ENCODE assay signal across 8 mouse cellular contexts in genomic region chr10:80147146-80147718, GRCm38 (mm10). TPM values are rescaled to one million over a fixed set of nuclear protein-coding genes. Genes with fewer than 3 reads are reported as not detected.
DNase-seq lines count a peak whose midpoint lies in the region; ATAC-seq and TF ChIP-seq lines count a peak whose summit lies in the region.

No protein-coding gene starts in this region.

- no peaks in the 10 kb centered on the region for H3K27me3 ChIP-seq in lung, embryonic 16.5 days (ENCODE audit: control insufficient read depth, insufficient read depth, low read depth, low read length)
- no peaks in the 10 kb centered on the region for H3K27me3 ChIP-seq in embryonic facial prominence, embryonic 15.5 days
- H3K27me3 ChIP-seq in hindbrain, postnatal 0 days (ENCODE audit: insufficient read depth, low read length): no peaks in the 10 kb centered on the region
- no peaks in the 10 kb centered on the region for H3K27me3 ChIP-seq in midbrain, embryonic 11.5 days (ENCODE audit: control insufficient read depth, insufficient read depth, low read length)

- H3K9ac ChIP-seq in lung, embryonic 16.5 days (ENCODE audit: low read length): peak overlapping the region; percentile 92
- no peak overlapping the region for H3K9ac ChIP-seq in embryonic facial prominence, embryonic 15.5 days
- no peak overlapping the region for H3K9ac ChIP-seq in hindbrain, postnatal 0 days (replicated peaks; ENCODE audit: low read length)
- no peak overlapping the region; the same call in 1 of the 2 replicates for H3K9ac ChIP-seq in midbrain, embryonic 11.5 days (ENCODE audit: low read length)

- no peak for TF ChIP-seq CTCF in hindbrain, postnatal 0 days (IDR thresholded peaks at IDR 0.05; ENCODE audit: low read depth)

- no peak for ATAC-seq in lung, embryonic 16.5 days (ENCODE audit: low read depth)
- no peak for ATAC-seq in embryonic facial prominence, embryonic 15.5 days (ENCODE audit: insufficient number of reproducible peaks, low FRiP score, low TSS enrichment, low read depth)
- no peak for ATAC-seq in hindbrain, postnatal 0 days
- no peak for ATAC-seq in midbrain, embryonic 11.5 days (ENCODE audit: low FRiP score)
- ATAC-seq in megakaryocyte-erythroid progenitor cell, adult 5-6 weeks (replicated peaks; ENCODE audit: low FRiP score, low TSS enrichment, poor library complexity, severe bottlenecking): no peak

- peak overlapping the region; percentile 61 for H3K4me2 ChIP-seq in lung, embryonic 16.5 days (ENCODE audit: low read depth, low read length)
- H3K4me2 ChIP-seq in embryonic facial prominence, embryonic 15.5 days (replicated peaks): peak overlapping the region; percentile 83
- peak overlapping the region; percentile 80; the same call in 1 of the 2 replicates for H3K4me2 ChIP-seq in hindbrain, postnatal 0 days (ENCODE audit: low read depth, low read length)
- H3K4me2 ChIP-seq in midbrain, embryonic 11.5 days: peak overlapping the region; percentile 74; the same call in 1 of the 2 replicates

- no peak for DNase-seq in lung, postnatal 25 days (ENCODE audit: low spot score)
- DNase-seq in hindbrain, postnatal 0 days (ENCODE audit: low spot score): no peak
- DNase-seq in midbrain, embryonic 11.5 days (ENCODE audit: low spot score, missing footprints): no peak
- no peak for DNase-seq in right cerebral cortex, postnatal 4 days
- DNase-seq in layer of hippocampus, postnatal 14 days (ENCODE audit: low spot score in 2 of 2): no peak

- H3K9me3 ChIP-seq in lung, embryonic 16.5 days (ENCODE audit: control insufficient read depth, low read length): no peaks in the 10 kb centered on the region
- no peaks in the 10 kb centered on the region for H3K9me3 ChIP-seq in embryonic facial prominence, embryonic 15.5 days (replicated peaks)
- no peaks in the 10 kb centered on the region for H3K9me3 ChIP-seq in hindbrain, postnatal 0 days (ENCODE audit: low read length)
- H3K9me3 ChIP-seq in midbrain, embryonic 11.5 days (ENCODE audit: control insufficient read depth, low read length): no peaks in the 10 kb centered on the region

- H3K4me3 ChIP-seq in lung, embryonic 16.5 days (ENCODE audit: low read length): peak overlapping the region; percentile 88
- peak overlapping the region; percentile 90 for H3K4me3 ChIP-seq in embryonic facial prominence, embryonic 15.5 days (replicated peaks)
- no peak overlapping the region for H3K4me3 ChIP-seq in hindbrain, postnatal 0 days (ENCODE audit: low read length)
- peak overlapping the region; percentile 99; the same call in 1 of the 2 replicates for H3K4me3 ChIP-seq in midbrain, embryonic 11.5 days (ENCODE audit: low read depth, low read length)

- WGBS in lung, embryonic 16.5 days: 65% methylated on average over 5 of the region's 5 CpGs
- 70% methylated on average over 5 of the region's 5 CpGs for WGBS in embryonic facial prominence, embryonic 15.5 days
- 71% methylated on average over 5 of the region's 5 CpGs for WGBS in hindbrain, postnatal 0 days
- WGBS in midbrain, embryonic 11.5 days: 69% methylated on average over 5 of the region's 5 CpGs

- peaks cover 22% of the 10 kb centered on the region for H3K36me3 ChIP-seq in lung, embryonic 16.5 days (ENCODE audit: control insufficient read depth, insufficient read depth, low read length)
- peaks cover 23% of the 10 kb centered on the region for H3K36me3 ChIP-seq in embryonic facial prominence, embryonic 15.5 days
- peaks cover 9% of the 10 kb centered on the region for H3K36me3 ChIP-seq in hindbrain, postnatal 0 days (ENCODE audit: insufficient read depth, low read length)
- H3K36me3 ChIP-seq in midbrain, embryonic 11.5 days (ENCODE audit: control insufficient read depth, insufficient read depth, low read length): peaks cover 9% of the 10 kb centered on the region

- peak overlapping the region; percentile 100 for H3K27ac ChIP-seq in lung, embryonic 16.5 days (ENCODE audit: low read length)
- peak overlapping the region; percentile 100 for H3K27ac ChIP-seq in embryonic facial prominence, embryonic 15.5 days (replicated peaks)
- H3K27ac ChIP-seq in hindbrain, postnatal 0 days: peak overlapping the region; percentile 96
- peak overlapping the region; percentile 97; the same call in 1 of the 2 replicates for H3K27ac ChIP-seq in midbrain, embryonic 11.5 days (ENCODE audit: low read depth, low read length)

- peaks cover 36% of the 10 kb centered on the region for H3K4me1 ChIP-seq in lung, embryonic 16.5 days (replicated peaks; ENCODE audit: control insufficient read depth, insufficient read depth, low read length)
- H3K4me1 ChIP-seq in embryonic facial prominence, embryonic 15.5 days: peaks cover 63% of the 10 kb centered on the region
- peaks cover 12% of the 10 kb centered on the region; the same call in 1 of the 2 replicates for H3K4me1 ChIP-seq in hindbrain, postnatal 0 days (ENCODE audit: insufficient read depth, low read length)
- H3K4me1 ChIP-seq in midbrain, embryonic 11.5 days (ENCODE audit: control insufficient read depth, insufficient read depth, low read length): peaks cover 21% of the 10 kb centered on the region

RNA-seq across cellular contexts. Expression of gene Midn, which starts 0.8 kb away (rescaled TPM):
- polyA plus RNA-seq in lung, embryonic 16.5 days (2015; fragmentation: Nextera tagmentation; extraction: Ambion mirVana): 11.8 and 12.9 TPM in 2 replicates
- polyA plus RNA-seq in embryonic facial prominence, embryonic 15.5 days (2015; fragmentation: Nextera tagmentation; extraction: Ambion mirVana): 18.3 and 20.4 TPM in 2 replicates
- total RNA-seq in hindbrain, postnatal 0 days (2014; rRNA removed): 146 and 172 TPM in 2 replicates
- polyA plus RNA-seq in hindbrain, postnatal 0 days (2015; fragmentation: Nextera tagmentation; extraction: Ambion mirVana): 14.7 and 15.8 TPM in 2 replicates
- polyA plus RNA-seq in midbrain, embryonic 11.5 days (2014; fragmentation: Nextera tagmentation; extraction: Ambion mirVana): 66.0 and 71.3 TPM in 2 replicates
- total RNA-seq in layer of hippocampus, postnatal 14 days (2021): 10 to 100 TPM; 90.9 to 100.0 TPM
- 30.9 and 34.0 TPM in 2 replicates for total RNA-seq in megakaryocyte-erythroid progenitor cell, adult 5-6 weeks (2014; fragmentation: Nextera tagmentation)
- total RNA-seq in megakaryocyte-erythroid progenitor cell, adult 5-6 weeks (2017): 9.4 and 10.5 TPM in 2 replicates

RNA-seq across cellular contexts. Expression of gene Cbarp, which starts 6.6 kb away (rescaled TPM):
- 3.9 and 5.6 TPM in 2 replicates for polyA plus RNA-seq in lung, embryonic 16.5 days (2015; fragmentation: Nextera tagmentation; extraction: Ambion mirVana)
- 9.3 and 10.9 TPM in 2 replicates for polyA plus RNA-seq in embryonic facial prominence, embryonic 15.5 days (2015; fragmentation: Nextera tagmentation; extraction: Ambion mirVana)
- total RNA-seq in hindbrain, postnatal 0 days (2014; rRNA removed): 270 and 288 TPM in 2 replicates
- 95.5 and 106 TPM in 2 replicates for polyA plus RNA-seq in hindbrain, postnatal 0 days (2015; fragmentation: Nextera tagmentation; extraction: Ambion mirVana)
- polyA plus RNA-seq in midbrain, embryonic 11.5 days (2014; fragmentation: Nextera tagmentation; extraction: Ambion mirVana): 11.1 and 11.8 TPM in 2 replicates
- total RNA-seq in layer of hippocampus, postnatal 14 days (2021): 100 to 1,000 TPM; 401 to 436 TPM
- total RNA-seq in megakaryocyte-erythroid progenitor cell, adult 5-6 weeks (2014; fragmentation: Nextera tagmentation): 5.2 and 10.5 TPM in 2 replicates
- 3.7 TPM in 1 of 2 replicates, not detected in the other for total RNA-seq in megakaryocyte-erythroid progenitor cell, adult 5-6 weeks (2017)

RNA-seq across cellular contexts. Expression of gene Atp5d, which starts 8.8 kb away (rescaled TPM):
- 534 and 552 TPM in 2 replicates for polyA plus RNA-seq in lung, embryonic 16.5 days (2015; fragmentation: Nextera tagmentation; extraction: Ambion mirVana)
- polyA plus RNA-seq in embryonic facial prominence, embryonic 15.5 days (2015; fragmentation: Nextera tagmentation; extraction: Ambion mirVana): 516 and 519 TPM in 2 replicates
- 273 and 303 TPM in 2 replicates for total RNA-seq in hindbrain, postnatal 0 days (2014; rRNA removed)
- 733 and 736 TPM in 2 replicates for polyA plus RNA-seq in hindbrain, postnatal 0 days (2015; fragmentation: Nextera tagmentation; extraction: Ambion mirVana)
- polyA plus RNA-seq in midbrain, embryonic 11.5 days (2014; fragmentation: Nextera tagmentation; extraction: Ambion mirVana): 329 and 355 TPM in 2 replicates
- 100 to 1,000 TPM; 397 to 417 TPM for total RNA-seq in layer of hippocampus, postnatal 14 days (2021)
- 282 and 325 TPM in 2 replicates for total RNA-seq in megakaryocyte-erythroid progenitor cell, adult 5-6 weeks (2014; fragmentation: Nextera tagmentation)
- total RNA-seq in megakaryocyte-erythroid progenitor cell, adult 5-6 weeks (2017): 29.3 and 49.3 TPM in 2 replicates

RNA-seq across cellular contexts. Expression of gene Cirbp, which starts 18.6 kb away (rescaled TPM):
- polyA plus RNA-seq in lung, embryonic 16.5 days (2015; fragmentation: Nextera tagmentation; extraction: Ambion mirVana): 73.4 and 83.4 TPM in 2 replicates
- 102 and 116 TPM in 2 replicates for polyA plus RNA-seq in embryonic facial prominence, embryonic 15.5 days (2015; fragmentation: Nextera tagmentation; extraction: Ambion mirVana)
- 257 and 261 TPM in 2 replicates for total RNA-seq in hindbrain, postnatal 0 days (2014; rRNA removed)
- 730 and 732 TPM in 2 replicates for polyA plus RNA-seq in hindbrain, postnatal 0 days (2015; fragmentation: Nextera tagmentation; extraction: Ambion mirVana)
- polyA plus RNA-seq in midbrain, embryonic 11.5 days (2014; fragmentation: Nextera tagmentation; extraction: Ambion mirVana): 81.5 and 87.1 TPM in 2 replicates
- 100 to 1,000 TPM in 1 of 2 experiments, 10 to 100 TPM in 1; 93.5 to 126 TPM for total RNA-seq in layer of hippocampus, postnatal 14 days (2021)
- 31.5 and 44.0 TPM in 2 replicates for total RNA-seq in megakaryocyte-erythroid progenitor cell, adult 5-6 weeks (2014; fragmentation: Nextera tagmentation)
- total RNA-seq in megakaryocyte-erythroid progenitor cell, adult 5-6 weeks (2017): 30.8 and 73.1 TPM in 2 replicates

RNA-seq across cellular contexts. Expression of gene 1600002K03Rik, which starts 25.5 kb away (rescaled TPM):
- polyA plus RNA-seq in lung, embryonic 16.5 days (2015; fragmentation: Nextera tagmentation; extraction: Ambion mirVana): 12.2 and 13.6 TPM in 2 replicates
- 12.0 and 13.6 TPM in 2 replicates for polyA plus RNA-seq in embryonic facial prominence, embryonic 15.5 days (2015; fragmentation: Nextera tagmentation; extraction: Ambion mirVana)
- 2.6 and 3.2 TPM in 2 replicates for total RNA-seq in hindbrain, postnatal 0 days (2014; rRNA removed)
- 4.3 and 4.4 TPM in 2 replicates for polyA plus RNA-seq in hindbrain, postnatal 0 days (2015; fragmentation: Nextera tagmentation; extraction: Ambion mirVana)
- 8.0 and 8.7 TPM in 2 replicates for polyA plus RNA-seq in midbrain, embryonic 11.5 days (2014; fragmentation: Nextera tagmentation; extraction: Ambion mirVana)
- 1 to 10 TPM; 5.1 to 5.2 TPM for total RNA-seq in layer of hippocampus, postnatal 14 days (2021)
- total RNA-seq in megakaryocyte-erythroid progenitor cell, adult 5-6 weeks (2014; fragmentation: Nextera tagmentation): 14.2 and 22.9 TPM in 2 replicates
- total RNA-seq in megakaryocyte-erythroid progenitor cell, adult 5-6 weeks (2017): 25.4 and 27.8 TPM in 2 replicates
